Mouse (Mus musculus) lung, postnatal 0 days (tissue): ENCODE results near the gene Dusp14.

Source experiments
- CTCF ChIP-seq: IDR thresholded peaks from 2 replicates; pipeline ENCODE4 v1.5.1; 2016; ENCODE audit warnings: antibody characterized with exemption, mild to moderate bottlenecking
- EP300 ChIP-seq: IDR thresholded peaks from 2 replicates; pipeline ENCODE4 v1.6.1; 2016; ENCODE audit warnings: antibody characterized with exemption, mild to moderate bottlenecking, control low read depth

GRCm38 (mm10) chr11:84044988-84045387, 24.1 kb downstream of the Dusp14 start:
- no peak for TF ChIP-seq CTCF
- no peak for TF ChIP-seq EP300
